Mouse (Mus musculus) liver, embryonic 15.5 days (tissue): ENCODE results near the gene Kcnma1. TPM values are rescaled to one million over a fixed set of nuclear protein-coding genes. Genes with fewer than 3 reads are reported as not detected.

Experiments
- ATAC-seq: fragments of 200-750 bp; cut with Nextera tagmentation; 2 replicates; pipeline ENCODE4 v1.8.0; 2017; ENCODE audit warnings: moderate number of reproducible peaks, mild to moderate bottlenecking, moderate library complexity; ENCODE audit not compliant: insufficient read depth
- H3K27ac ChIP-seq: fragments of 300-500 bp; sonication (generic); replicated peaks from 2 replicates; pipeline ENCODE4 v1.5.1; 2015; ENCODE audit warnings: mild to moderate bottlenecking, inconsistent platforms
- H3K27me3 ChIP-seq: fragments of 300-500 bp; sonication (generic); 2 replicates; pipeline ENCODE4 v1.6.1; 2015; ENCODE audit warnings: mild to moderate bottlenecking, inconsistent platforms
- H3K36me3 ChIP-seq: fragments of 300-500 bp; sonication (generic); replicated peaks from 2 replicates; pipeline ENCODE4 v1.6.1; 2015; ENCODE audit warnings: moderate library complexity, mild to moderate bottlenecking, inconsistent platforms
- H3K4me1 ChIP-seq: fragments of 300-500 bp; sonication (generic); replicated peaks from 2 replicates; pipeline ENCODE4 v1.6.1; 2015; ENCODE audit warnings: inconsistent platforms
- H3K4me2 ChIP-seq: fragments of 300-500 bp; sonication (generic); 2 replicates; pipeline ENCODE4 v1.6.1; 2015; ENCODE audit warnings: moderate library complexity, mild to moderate bottlenecking, inconsistent platforms
- H3K4me3 ChIP-seq: fragments of 300-500 bp; sonication (generic); replicated peaks from 2 replicates; pipeline ENCODE4 v1.5.1; 2015; ENCODE audit warnings: mild to moderate bottlenecking, inconsistent platforms
- H3K9ac ChIP-seq: fragments of 300-500 bp; sonication (generic); 2 replicates; pipeline ENCODE4 v1.6.1; 2015; ENCODE audit warnings: moderate library complexity, mild to moderate bottlenecking, inconsistent platforms
- H3K9me3 ChIP-seq: fragments of 300-500 bp; sonication (generic); replicated peaks from 2 replicates; pipeline ENCODE4 v1.6.1; 2016; ENCODE audit warnings: inconsistent platforms
- WGBS: fragments of 180-500 bp; shearing (Covaris S2); methylation state at CpG from one replicate; pipeline ENCODE4 v1.1.7; 2015; ENCODE audit warnings: mixed read lengths; ENCODE audit not compliant: insufficient replicate concordance; 5-methylcytosine and 5-hydroxymethylcytosine counted together
- polyA plus RNA-seq: library from polyadenylated mRNA; unstranded; fragments of >200 nt; fragmentation: Nextera tagmentation; extraction: Ambion mirVana; gene quantifications from 2 replicates; pipeline ENCODE4 v1.2.1, GENCODE M21; 2015

The Kcnma1 gene
- polyA plus RNA-seq, 1 experiment from 2014 or later, result 0.07 TPM

DNA sequence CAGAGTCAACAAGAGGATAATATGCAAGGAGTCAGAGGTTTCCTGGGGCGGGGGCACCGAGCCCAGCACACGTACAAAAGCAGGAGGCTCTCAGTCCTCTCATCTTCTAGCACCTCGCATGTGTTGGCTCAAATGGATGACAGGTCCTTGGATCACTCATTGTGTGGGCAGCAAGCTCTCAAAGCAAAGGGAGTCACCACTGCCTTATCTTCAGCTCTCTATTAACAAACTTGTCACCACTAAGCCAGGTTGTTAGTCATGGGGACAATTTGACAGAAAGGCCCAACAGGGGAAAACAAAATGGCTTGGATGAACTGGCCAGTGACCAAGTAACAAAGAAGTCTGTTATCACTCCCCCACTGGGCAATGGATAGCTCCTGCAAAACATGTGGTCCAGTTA lies 331.5 kb downstream of the Kcnma1 start:
- ATAC-seq, result no peak
- no peaks in the 10 kb centered on the region for H3K4me1 ChIP-seq
- no peaks in the 10 kb centered on the region for H3K27me3 ChIP-seq
- WGBS, result 41% methylated on average over 4 of the region's 4 CpGs
- H3K9ac ChIP-seq, result no peak overlapping the region
- H3K27ac ChIP-seq, result no peak overlapping the region
- H3K36me3 ChIP-seq, result no peaks in the 10 kb centered on the region
- H3K9me3 ChIP-seq, result no peaks in the 10 kb centered on the region
- no peak overlapping the region for H3K4me2 ChIP-seq
- no peak overlapping the region for H3K4me3 ChIP-seq

DNA sequence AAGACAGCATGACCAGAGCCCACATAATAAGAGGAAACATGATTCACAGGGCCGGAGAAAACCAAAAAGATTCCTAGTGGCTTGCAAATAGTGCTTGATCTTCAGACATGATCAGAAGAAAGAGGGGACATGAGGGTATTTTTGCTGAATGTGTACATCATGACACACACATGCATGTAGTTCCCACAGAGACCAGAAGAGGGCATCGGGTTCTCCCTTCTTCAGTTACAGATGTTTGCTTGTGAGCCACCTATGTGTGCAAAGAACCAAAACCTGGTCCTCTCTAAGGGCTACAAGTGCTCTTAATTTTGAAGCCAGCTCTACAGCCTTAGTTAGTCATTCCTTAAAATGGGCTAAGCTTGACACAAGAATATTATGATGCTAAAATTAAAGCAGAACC lies 334.9 kb downstream of the Kcnma1 start:
- 36% methylated on average over 2 of the region's 2 CpGs for WGBS
- no peaks in the 10 kb centered on the region for H3K4me1 ChIP-seq
- no peak overlapping the region for H3K27ac ChIP-seq
- no peak overlapping the region for H3K9ac ChIP-seq
- no peaks in the 10 kb centered on the region for H3K27me3 ChIP-seq
- no peaks in the 10 kb centered on the region for H3K36me3 ChIP-seq
- H3K4me2 ChIP-seq, result no peak overlapping the region
- no peak for ATAC-seq
- H3K9me3 ChIP-seq, result no peaks in the 10 kb centered on the region
- H3K4me3 ChIP-seq, result no peak overlapping the region

DNA sequence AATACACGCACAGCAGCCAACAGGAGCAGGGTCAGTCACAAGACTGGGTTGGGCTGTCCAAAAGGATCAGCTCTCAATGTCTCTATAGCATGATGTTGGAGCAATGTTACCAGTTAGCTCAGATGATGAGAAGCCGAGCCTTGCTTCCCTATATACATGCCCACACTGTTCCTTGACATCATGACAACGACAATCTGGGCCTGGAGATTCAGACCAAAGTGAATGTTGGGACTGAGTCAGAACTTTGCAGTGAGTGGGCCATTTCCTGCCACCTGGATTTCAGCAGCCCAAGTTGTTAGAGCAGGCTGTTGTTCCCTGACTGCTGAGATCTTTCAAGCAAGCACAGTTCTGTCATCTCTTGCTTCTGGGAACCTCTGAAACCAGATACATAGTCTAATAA lies 347.9 kb downstream of the Kcnma1 start:
- 66% methylated on average over 3 of the region's 3 CpGs for WGBS
- Histone ChIP-seq H3K36me3 (no peaks in the 10 kb centered on the region), H3K4me1 (no peaks in the 10 kb centered on the region), H3K27ac (no peak overlapping the region), H3K4me3 (no peak overlapping the region), H3K9me3 (no peaks in the 10 kb centered on the region), H3K27me3 (no peaks in the 10 kb centered on the region), H3K4me2 (no peak overlapping the region), H3K9ac (no peak overlapping the region)
- no peak for ATAC-seq

DNA sequence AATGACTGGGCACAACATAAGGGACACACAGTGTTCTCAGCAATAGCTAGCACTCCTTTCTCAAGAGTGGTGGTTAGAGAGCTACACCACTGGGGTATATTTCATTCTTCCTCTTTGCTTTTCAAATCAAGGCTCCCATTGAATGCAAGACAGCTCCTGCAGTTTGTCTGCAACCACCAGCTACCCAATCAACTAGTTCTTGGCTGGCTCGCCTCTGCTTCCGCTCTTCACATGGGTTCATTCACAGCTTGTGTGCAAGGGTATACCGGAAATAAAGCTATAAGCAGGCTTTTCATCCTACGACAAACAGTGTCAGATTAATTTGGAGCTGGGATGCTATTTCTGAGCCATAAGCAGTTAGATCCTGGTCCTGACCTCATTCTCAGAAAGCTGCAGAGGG lies 362.6 kb downstream of the Kcnma1 start:
- WGBS, result 64% methylated on average over 4 of the region's 4 CpGs
- ATAC-seq, result no peak
- H3K9me3 ChIP-seq, result no peaks in the 10 kb centered on the region

DNA sequence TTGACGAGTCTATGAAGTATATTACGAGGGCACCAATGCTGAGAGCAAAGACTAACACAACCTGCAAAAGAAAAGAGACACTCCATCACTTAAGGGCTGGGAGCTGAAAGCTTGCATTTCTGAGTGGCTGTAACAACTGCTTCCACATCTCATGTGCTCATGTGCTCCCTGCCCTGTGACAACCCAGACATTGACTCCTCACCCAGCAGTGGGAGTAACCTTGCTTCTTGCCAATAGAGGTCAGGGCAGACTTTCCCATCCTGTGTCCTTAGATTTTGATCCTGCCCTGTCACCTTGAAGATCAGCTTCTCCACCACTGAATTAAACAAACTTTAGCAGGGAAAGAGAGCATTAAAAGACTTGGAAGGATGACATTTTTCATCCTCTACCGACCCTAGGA lies 364.2 kb downstream of the Kcnma1 start:
- Histone ChIP-seq H3K4me3 (no peak overlapping the region), H3K9me3 (no peaks in the 10 kb centered on the region), H3K4me2 (no peak overlapping the region), H3K4me1 (no peaks in the 10 kb centered on the region), H3K9ac (no peak overlapping the region), H3K36me3 (no peaks in the 10 kb centered on the region), H3K27ac (no peak overlapping the region), H3K27me3 (no peaks in the 10 kb centered on the region)
- WGBS, result 67% methylated on average over 3 of the region's 3 CpGs
- ATAC-seq, result no peak

More for the DNA sequence above, 362.6 kb downstream of the Kcnma1 start:
- no peaks in the 10 kb centered on the region for H3K4me1 ChIP-seq
- H3K9ac ChIP-seq, result no peak overlapping the region
- no peaks in the 10 kb centered on the region for H3K36me3 ChIP-seq
- no peak overlapping the region for H3K27ac ChIP-seq
- no peak overlapping the region for H3K4me3 ChIP-seq
- H3K4me2 ChIP-seq, result no peak overlapping the region
- H3K27me3 ChIP-seq, result no peaks in the 10 kb centered on the region

DNA sequence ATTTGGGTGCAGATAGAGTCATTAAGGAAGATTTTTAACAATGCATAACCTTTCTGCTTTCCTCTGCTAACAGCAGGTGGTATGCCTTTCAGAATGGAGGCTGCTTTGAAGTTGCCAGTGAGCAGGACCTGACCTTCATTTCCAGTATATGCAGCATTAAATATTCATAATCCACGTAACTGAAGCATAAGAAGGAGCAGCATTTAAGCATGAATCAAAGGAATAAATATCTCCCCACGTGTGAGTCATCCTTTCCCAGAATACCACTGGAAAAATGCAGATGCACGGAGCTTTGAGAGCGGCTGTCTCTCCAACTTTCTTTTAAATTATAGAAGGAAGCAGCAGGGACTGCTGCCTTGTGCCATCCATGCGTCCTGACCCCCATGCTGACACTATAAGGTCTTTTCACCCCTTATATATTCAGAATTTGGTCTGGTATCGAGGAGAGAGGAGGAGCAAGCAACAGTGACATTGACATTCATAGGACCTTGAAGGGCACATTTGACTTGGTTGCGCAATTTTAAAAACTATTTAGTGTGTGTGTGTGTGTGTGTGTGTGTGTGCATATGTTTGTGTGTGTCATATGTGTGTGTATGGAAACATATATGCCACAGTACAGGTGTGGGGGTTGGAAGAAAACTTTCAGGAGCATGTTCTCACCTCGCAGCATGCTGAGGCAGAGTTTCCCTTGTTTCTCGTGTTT lies 368.8 kb downstream of the Kcnma1 start:
- H3K36me3 ChIP-seq, result no peaks in the 10 kb centered on the region
- 54% methylated on average over 9 of the region's 9 CpGs for WGBS
- H3K9ac ChIP-seq, result no peak overlapping the region
- no peak for ATAC-seq
- no peak overlapping the region for H3K4me3 ChIP-seq
- H3K4me2 ChIP-seq, result no peak overlapping the region
- H3K27me3 ChIP-seq, result no peaks in the 10 kb centered on the region
- H3K27ac ChIP-seq, result no peak overlapping the region
- H3K4me1 ChIP-seq, result no peaks in the 10 kb centered on the region
- H3K9me3 ChIP-seq, result no peaks in the 10 kb centered on the region

DNA sequence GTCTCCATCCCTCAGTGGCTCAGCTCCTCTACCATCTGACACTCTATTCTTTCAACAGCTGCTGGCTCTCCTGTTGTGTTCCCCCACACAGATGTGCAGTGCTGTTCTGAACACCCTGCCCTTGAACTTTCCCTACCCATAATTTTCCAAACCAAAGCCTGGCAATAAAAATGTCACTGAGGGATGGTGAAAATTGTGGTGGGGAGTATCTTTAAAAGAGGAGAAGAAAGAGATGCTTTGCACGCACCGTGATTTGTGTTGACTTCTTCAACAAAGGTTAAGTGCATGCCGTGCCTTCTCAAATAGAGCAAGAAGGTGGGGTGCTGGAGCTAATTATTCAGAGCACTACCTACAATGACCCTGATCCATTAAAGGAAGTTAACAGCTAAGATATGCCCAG lies 371.1 kb downstream of the Kcnma1 start:
- no peak for ATAC-seq

DNA sequence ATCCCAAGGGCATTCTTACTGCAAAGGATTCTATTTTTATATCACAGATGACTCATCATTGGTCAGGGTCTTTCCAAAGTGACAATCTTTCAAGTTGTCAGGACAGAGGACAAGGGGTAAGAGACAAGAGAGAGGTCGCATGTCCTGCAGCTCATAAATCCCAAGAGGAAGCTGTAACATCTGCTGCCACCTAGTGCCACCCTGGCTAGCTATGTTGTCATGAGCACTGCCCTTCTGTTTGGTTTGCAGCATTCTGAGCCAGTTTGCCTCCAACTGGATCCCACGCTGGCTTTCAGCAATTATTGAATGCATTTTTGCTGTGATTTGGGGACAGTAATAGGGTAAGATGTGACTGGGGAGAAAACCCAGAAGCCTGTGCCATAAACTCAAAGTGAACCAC lies 373.6 kb downstream of the Kcnma1 start:
- H3K27ac ChIP-seq, result no peak overlapping the region
- no peaks in the 10 kb centered on the region for H3K27me3 ChIP-seq
- WGBS, result 33% methylated on average over 2 of the region's 2 CpGs
- no peak overlapping the region for H3K4me2 ChIP-seq
- H3K9me3 ChIP-seq, result no peaks in the 10 kb centered on the region
- ATAC-seq, result no peak
- no peaks in the 10 kb centered on the region for H3K4me1 ChIP-seq
- no peak overlapping the region for H3K9ac ChIP-seq
- H3K36me3 ChIP-seq, result no peaks in the 10 kb centered on the region
- H3K4me3 ChIP-seq, result no peak overlapping the region

More for the DNA sequence above, 371.1 kb downstream of the Kcnma1 start:
- Histone ChIP-seq H3K4me2 (no peak overlapping the region), H3K4me1 (no peaks in the 10 kb centered on the region), H3K36me3 (no peaks in the 10 kb centered on the region), H3K27me3 (no peaks in the 10 kb centered on the region), H3K4me3 (no peak overlapping the region), H3K9me3 (no peaks in the 10 kb centered on the region), H3K9ac (no peak overlapping the region), H3K27ac (no peak overlapping the region)
- 76% methylated on average over 3 of the region's 3 CpGs for WGBS

DNA sequence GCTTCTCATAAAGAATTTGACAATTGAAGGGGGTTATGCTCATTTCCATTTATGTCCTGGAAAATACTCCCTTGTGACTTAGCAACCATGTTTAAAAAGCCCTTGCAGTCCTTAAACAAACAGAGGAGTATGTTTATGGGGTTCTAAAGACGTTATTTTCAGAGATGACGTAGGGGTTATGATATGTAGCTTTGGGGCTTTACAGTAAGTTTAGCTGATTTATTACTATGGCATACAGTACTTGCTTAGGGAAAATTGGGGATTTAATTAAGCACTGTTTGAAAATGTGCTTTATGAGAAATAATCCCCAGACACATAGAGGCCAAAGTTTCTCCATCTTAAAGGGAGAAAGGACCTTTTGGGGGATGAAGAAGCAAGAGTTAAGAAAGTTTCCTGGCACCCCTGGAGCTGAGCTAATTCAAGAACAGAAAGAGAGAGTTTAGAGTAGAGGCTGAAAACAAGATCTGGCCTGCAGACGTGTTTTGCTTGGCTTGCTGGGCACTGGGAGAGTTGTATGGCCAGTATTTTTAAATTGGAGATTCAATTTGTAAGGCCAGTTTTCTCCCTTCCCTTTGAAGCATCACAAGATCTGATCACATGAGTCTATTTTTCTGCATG lies 376.1 kb downstream of the Kcnma1 start:
- Histone ChIP-seq H3K4me3 (no peak overlapping the region), H3K27me3 (no peaks in the 10 kb centered on the region), H3K27ac (no peak overlapping the region), H3K9ac (no peak overlapping the region), H3K9me3 (no peaks in the 10 kb centered on the region), H3K36me3 (no peaks in the 10 kb centered on the region), H3K4me1 (no peaks in the 10 kb centered on the region), H3K4me2 (no peak overlapping the region)
- no peak for ATAC-seq
- 52% methylated on average over 3 of the region's 3 CpGs for WGBS

DNA sequence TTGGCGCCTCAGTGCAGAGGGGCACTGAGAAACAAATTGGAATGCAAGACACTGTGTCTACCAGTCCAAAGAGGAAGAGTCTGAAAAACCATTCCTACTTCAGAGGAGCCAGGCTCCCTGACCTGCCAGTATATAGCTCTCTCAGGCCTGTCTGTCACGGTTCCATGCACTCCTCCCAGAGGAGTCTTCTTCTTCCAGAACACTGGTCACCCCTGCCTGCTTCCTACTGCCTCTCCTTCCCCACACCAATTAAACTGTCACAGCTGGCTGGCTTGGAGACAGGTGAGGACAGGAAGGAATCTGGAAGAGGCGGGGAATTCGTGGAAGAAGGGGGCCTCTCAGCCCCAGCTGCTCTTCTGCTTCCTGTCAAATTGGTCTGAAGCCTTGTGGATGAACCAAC lies 378.4 kb downstream of the Kcnma1 start:
- H3K4me3 ChIP-seq, result no peak overlapping the region
- no peak overlapping the region for H3K27ac ChIP-seq
- ATAC-seq, result no peak
- H3K4me2 ChIP-seq, result no peak overlapping the region
- H3K9me3 ChIP-seq, result no peaks in the 10 kb centered on the region
- H3K4me1 ChIP-seq, result no peaks in the 10 kb centered on the region
- H3K27me3 ChIP-seq, result no peaks in the 10 kb centered on the region
- H3K9ac ChIP-seq, result no peak overlapping the region
- 42% methylated on average over 4 of the region's 4 CpGs for WGBS
- H3K36me3 ChIP-seq, result no peaks in the 10 kb centered on the region

DNA sequence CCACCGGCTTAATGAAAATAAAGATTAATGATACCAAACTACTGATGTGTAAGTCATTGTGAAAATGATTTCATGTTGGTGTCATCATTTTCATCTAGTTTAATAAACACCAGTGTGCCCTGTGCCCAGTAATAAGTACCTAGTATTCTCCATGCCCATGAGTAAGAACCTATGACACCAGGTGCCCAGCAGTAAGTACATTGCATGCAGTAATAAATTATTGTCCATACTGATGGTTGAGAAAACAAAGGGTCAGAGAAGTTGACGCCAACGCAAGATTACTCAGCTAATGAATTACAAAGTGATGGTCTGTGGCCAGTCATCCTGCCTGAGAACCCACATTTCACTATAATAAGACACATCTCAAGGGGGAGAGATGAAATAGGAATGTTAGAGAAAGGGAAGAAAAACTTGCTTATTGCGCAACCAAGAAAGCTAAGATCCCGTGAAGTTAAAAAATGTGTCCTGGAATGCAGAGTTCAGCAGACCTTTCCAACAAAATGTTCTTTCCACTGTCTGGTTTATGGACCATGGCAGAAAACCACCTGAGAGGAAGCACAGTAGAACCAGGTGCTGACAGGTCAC lies 381.2 kb downstream of the Kcnma1 start:
- Histone ChIP-seq H3K4me1 (no peaks in the 10 kb centered on the region), H3K36me3 (no peaks in the 10 kb centered on the region), H3K4me3 (no peak overlapping the region), H3K27ac (no peak overlapping the region), H3K9me3 (no peaks in the 10 kb centered on the region), H3K27me3 (no peaks in the 10 kb centered on the region), H3K4me2 (no peak overlapping the region), H3K9ac (no peak overlapping the region)
- ATAC-seq, result no peak
- 69% methylated on average over 5 of the region's 5 CpGs for WGBS
